Mouse (Mus musculus) spleen, postnatal 36 days (tissue): ENCODE data around the gene Dhx57.
A peak's percentile ranks its signal among the peaks of the same experiment; 100 is the strongest.
"Not testable (repeated sequence)": the region's sequence is repeated elsewhere in the genome, so short reads cannot be mapped to it uniquely, and the experiment has no call there.

Source experiments
- DNase-seq, 2 experiments: peaks; one replicate each; pipeline ENCODE4 v3.0.0; 2022; ENCODE audit warnings: low spot score in 2 of 2, mixed read lengths in 1 of 2

Gene Dhx57

DNA sequence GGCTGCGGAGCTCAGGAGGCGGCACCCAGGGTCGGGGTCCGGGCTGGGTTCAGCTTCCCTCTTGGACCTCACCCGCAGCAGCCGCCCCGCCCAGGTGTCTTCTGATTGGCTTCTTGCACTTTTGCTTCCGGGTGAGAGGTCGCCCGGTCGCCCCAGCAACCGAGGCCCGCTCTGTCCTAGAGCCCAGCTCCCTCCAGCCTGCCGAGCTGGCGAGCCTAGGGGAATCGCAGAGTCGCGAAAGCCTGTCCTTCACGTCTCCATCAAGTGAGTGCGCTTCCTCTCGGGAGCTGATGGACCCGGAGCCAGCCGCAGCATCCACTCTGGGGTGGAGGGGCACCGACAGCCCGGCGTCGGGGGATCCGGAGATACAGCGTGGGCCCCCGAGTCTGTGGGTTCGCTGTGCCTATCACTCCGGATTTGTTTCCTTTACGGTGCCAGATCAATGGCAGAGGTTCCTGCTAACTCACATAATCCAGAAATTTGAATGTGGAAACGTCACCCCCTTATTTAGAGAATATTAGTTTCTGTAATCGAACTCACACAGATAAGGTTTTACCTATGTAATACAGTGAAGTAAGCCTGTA, at the start of gene Dhx57, which contains the start of gene Morn2:
Dhx57 (minus strand) TSS at position 403 of the 584 bp plus-strand sequence.
Morn2 (plus strand) TSS at position 130 of the 584 bp plus-strand sequence.
- peak; percentile 95 for DNase-seq

DNA sequence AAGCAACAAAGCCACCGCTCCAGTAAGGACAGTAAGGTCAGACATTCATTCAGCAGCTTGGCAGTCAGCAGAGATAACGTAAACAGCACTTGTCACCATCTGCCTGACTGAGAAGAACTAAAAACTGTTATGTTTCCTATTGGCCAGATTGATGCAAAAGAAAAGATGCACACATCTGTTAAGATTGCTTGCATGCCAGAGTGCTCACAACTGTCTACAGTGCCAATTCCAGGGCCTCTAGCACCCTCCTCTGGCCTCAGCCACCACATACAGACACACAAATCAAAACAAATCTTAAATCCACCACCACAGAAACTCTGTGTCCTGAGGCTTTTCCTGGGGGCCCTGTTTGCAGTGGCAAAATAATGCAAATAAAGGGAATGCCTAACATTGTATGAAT, 42.1 kb upstream of the Dhx57 start:
- no peak for DNase-seq

DNA sequence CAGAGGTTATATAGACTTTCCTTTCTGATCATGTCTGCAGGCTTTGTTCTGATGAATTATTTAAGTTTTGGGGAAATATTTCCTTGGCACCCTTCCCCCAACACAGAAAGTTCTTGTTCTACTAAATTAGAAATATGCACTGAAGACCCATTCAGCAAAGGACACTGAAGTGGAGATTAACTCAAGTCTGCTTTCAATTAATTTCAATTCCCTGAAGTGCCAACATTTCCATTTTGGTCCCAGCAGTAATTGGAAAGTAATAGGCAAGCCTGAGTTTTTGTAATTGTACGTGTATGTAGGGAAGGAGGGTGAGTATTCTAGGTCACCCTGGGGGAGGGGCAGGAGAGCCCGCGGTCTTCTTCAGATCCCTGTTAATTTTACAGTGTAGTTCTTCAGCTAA, 36.2 kb upstream of the Dhx57 start:
- no peak for DNase-seq

DNA sequence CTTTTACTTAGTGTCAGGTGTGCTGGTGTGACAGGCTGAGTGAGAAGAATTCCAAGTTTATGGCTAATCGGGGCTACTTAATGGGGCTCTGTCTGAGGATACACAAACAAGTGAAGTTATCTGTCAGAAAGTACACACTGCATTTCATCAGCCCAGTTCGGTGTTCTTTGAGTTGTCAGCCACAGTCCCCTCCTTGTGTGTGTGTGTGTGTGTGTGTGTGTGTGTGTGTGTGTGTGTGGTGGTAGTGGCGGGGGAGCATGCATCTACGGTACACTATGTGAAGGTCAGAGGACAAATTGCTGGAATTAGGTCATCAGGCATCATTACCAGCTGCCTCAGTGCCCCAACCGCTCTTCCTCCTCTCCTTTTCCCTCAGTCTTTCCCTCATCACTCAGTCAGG, 35.2 kb upstream of the Dhx57 start:
- no peak for DNase-seq

DNA sequence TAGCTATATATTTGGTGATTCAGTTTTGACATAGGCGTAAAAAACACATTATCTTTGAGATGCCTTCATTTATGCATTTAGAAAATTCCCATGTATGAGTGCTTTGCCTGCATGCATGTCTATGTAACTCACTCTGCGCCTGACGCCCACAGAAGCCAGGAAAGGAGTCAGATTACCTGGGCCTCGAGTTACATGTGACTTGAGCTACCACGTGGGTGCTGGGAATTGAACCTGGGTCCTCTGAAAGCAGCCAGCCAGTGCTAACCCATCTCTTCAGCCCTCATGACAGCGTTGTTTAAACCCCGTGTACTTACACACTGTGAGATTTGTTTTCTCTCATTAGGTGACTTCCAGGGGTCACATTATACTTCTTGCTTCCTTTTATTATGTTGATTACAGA, 34.2 kb upstream of the Dhx57 start:
- no peak for DNase-seq

DNA sequence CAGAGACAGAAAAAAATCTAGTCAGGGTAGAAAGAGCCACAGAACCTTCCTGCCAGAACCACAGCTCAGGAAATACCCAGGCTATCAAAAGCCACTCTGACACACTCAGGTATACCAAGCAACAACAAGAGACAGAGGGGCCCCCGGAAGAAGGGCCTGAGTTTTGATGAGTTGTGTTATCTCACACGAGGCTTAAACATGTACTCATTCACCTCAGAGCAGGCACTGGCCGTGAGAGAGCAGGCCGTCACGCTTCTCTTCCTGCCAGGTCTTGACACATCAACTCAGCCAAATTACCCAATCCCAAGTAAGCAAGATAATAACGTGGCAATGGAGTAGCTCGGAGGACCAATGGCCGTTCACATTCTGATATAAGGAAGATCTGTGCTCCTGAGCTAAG, 33.4 kb upstream of the Dhx57 start:
- DNase-seq, result peak; percentile 2 to 15

DNA sequence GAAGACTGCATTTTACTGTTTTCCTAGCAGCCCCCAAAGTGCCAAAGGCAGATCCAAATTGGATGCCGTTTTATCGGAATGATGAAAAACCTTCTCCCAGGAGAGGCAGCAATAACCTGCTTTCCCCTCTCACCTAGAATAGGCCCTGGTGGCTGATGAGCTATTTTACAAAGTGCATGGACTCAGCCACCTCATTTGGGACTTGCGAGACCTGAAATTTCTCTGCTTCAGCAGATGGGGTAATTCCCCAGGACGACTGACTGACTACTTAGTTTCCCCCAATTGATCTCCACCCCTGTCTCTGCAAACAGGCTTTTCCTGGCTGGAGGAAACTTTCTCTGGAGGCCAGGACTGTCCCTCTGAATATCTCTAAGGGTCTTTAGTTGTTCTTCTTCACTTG, 32.7 kb upstream of the Dhx57 start:
- DNase-seq, result no peak

DNA sequence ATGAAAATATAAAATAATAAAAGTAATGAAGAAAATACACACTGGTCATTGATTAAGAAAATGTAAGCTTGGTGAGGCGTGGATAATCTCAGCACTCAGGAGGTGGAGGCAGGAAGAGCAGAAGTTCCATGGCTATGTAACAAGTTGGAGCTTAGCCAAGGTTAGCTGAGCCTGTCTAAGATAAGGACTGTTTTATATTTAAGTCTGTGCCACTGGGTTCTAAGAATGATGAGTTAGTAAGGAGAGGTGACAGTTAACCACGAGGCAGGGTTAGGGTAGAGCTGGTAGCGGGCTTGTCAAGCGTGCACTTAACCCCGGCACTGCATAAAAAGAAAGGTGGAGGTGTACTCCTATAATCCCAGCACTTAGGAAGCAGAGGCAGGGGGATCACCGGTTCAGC, 32.0 kb upstream of the Dhx57 start:
- no peak for DNase-seq

DNA sequence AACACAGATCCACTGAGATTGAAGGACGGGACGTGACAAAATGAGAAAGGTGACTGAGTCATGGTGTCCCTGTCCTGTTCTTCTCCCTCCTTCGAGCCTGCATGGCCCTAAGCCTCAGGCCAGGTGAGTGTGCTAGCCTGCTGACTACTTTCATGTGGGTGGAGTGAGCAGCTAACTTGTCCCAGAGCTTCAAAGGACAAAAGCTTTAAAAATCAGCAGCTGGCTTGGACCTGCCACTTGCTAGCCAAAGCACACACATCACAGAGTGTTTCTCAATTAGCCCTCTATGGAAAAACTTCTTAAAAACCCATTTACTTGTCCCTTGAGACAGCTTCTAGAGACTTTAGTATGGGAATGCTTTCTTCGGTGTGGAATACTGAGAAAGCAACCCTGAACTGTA, 22.1 kb upstream of the Dhx57 start:
- DNase-seq, result no peak

DNA sequence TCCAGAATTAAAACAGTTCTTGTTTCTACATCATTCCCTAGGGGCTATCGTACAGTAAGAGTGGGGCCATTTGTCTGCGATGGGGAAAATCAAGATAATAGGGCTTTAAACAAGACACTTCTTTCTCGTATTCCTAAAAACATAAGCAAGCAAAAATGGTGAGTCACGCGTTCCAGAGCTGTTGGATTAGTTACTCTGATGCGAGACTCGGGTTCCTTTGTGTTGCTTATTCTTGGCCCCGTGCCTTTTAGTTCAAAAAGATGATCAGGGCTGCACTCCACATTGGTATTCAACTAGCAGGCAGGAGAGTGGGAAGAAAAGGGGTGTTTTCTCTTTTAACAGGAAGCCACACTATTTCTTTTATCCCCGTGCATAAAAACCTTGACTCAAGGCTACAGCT, 21.5 kb upstream of the Dhx57 start:
- DNase-seq, result no peak

DNA sequence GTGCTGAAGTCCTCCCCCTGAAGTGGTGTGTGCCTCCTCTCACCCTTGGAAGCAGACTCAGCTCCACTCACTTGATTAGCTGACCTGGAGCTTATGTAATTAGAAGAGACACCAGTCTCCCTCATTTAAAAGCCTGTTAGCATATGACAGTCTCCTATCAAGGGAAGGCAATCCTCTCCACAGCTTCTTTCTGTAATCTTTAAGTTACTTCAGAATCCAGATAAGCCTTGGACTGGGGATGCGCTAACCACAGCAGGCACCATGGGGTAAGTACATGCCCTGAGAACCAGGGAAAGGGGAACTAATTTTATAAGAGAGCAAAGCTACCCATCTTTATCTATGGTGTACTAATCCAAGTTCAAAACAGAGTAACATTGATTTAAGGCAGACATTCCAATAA, 17.0 kb upstream of the Dhx57 start, which contains the start of gene Arhgef33:
Arhgef33 (plus strand) TSS at position 157 of the 400 bp plus-strand sequence.
- DNase-seq, result no peak

DNA sequence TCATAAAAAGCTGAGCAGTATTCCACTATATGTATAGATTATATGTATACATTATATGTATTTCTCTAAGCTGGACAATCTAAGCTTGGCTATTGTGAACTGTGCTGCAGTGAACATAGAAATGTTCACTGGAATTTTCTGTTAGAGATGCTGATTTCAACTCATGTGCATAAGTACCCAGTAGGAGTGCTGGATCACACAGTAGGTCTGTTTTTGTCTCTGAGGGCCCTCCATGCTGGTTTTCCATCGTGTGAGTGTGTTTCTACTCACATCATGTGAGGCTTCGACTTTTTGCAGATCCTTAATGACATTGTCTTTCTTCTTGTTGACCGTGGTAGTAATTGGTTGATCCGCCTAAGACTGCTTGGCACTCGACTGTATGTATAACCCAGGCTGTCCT, 8.6 kb upstream of the Dhx57 start:
- no peak for DNase-seq

DNA sequence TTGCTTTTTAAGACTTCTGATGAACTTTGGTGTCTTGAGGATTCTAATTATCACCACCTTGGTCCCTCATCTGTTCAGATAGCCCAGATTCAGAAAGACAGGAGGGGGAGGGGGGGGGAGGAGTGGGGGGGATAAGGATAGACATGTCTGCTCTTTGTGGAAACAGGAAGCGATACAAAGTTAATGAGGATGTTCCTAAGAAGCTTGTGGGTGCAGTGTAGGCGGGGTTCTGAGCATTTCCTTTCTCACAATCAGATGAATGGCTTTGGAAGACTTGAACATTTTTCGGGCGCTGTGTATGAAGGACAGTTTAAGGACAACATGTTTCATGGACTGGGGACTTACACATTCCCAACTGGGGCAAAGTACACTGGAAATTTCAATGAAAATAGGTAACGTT, 5.0 kb upstream of the Dhx57 start:
- DNase-seq, result no peak

DNA sequence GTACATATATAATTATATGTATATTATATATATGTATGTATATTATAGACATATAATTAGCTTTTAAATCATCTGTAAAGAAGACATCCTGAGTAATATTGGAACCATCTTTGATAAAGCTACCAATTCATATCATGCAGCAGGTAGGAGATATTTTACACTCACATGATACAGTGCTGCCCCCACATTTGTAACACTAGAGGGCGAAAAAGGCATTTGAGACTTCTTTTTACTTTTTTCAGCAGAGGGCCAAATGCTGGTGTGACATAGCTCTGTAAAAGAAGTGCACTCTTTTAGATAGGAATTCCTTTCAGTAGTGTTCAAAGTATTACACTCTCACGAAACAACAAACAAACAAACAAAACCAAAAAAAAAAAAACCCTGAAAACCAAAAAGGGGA, 872 bp upstream of the Dhx57 start:
- DNase-seq, result peak; percentile 27 to 45

DNA sequence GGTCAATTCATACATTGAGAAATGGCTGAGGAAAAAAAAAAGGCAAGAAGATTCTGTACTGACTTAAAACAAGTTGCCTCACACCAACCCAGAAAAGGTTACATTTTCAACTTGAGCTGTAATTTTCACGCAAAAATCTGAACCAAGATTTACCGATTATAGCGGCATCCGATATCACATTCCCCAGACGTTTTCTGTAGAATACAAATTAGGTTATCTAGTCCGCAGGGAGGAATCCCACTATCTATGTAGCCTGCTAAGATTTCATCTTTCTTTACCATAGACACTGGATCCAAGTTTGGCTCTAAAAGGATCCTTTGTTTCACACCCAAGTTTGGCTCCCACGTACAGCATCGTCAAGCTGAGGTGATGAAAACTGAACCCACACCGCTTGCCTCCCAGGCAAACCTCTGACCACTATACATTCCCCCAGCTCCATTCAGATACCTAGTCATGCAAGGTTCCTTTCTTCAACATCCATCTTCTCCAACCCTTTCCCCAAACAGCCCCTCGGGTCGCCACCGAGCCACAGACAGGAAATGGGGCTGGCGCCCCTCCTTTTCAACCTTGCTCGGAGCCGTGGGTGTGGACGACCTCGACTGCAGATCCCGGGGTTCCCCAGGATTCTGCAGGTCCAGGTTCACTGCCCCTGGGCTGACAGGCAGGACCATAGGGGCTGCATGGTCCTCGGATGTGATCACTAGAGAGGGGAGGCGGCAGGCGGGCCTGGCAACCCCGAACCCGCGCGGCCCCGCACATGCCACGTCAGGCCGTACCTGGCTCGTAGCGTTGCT, 799 bp downstream of the Dhx57 start:
- DNase-seq, result no peak

DNA sequence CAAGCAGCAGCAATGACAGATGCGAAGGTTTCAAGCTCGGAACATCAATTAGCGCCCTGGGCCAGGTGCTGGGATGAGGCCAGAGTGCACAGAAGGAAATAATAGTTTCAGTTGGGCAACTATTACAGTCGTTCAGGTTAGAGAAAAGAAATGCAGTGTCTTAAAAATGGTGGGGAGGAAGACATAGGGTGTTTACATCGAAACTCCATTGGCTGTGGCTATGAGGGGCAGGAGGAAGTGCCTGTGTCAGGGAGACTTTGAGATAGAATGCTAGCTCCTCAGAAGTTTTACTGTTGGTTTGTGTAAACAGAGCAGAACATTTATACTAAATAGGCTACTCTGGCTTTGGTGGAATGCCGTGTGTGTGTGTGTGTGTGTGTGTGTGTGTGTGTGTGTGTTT, 2.3 kb downstream of the Dhx57 start:
- peak in 1 of 2 experiments; percentile 14 for DNase-seq

DNA sequence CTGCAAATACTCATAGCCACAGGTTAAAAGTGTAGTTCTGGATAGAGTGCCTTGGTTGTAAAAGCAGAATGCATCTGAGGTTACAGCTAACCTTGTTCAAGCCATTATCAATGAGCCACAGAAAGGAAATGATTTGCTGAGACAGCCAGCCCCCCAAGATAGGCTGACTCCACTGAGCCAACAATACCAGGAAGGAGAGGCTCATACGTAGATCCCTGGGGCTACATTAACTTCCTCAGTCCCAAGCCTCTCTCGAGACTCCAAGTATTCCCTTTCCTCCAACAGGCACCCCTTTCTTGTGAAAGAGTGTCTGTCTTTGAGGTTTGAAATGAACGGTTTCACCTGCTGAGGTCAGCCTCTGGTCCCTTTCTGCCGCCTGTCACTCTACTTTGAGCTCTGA, 5.8 kb downstream of the Dhx57 start:
- no peak for DNase-seq

DNA sequence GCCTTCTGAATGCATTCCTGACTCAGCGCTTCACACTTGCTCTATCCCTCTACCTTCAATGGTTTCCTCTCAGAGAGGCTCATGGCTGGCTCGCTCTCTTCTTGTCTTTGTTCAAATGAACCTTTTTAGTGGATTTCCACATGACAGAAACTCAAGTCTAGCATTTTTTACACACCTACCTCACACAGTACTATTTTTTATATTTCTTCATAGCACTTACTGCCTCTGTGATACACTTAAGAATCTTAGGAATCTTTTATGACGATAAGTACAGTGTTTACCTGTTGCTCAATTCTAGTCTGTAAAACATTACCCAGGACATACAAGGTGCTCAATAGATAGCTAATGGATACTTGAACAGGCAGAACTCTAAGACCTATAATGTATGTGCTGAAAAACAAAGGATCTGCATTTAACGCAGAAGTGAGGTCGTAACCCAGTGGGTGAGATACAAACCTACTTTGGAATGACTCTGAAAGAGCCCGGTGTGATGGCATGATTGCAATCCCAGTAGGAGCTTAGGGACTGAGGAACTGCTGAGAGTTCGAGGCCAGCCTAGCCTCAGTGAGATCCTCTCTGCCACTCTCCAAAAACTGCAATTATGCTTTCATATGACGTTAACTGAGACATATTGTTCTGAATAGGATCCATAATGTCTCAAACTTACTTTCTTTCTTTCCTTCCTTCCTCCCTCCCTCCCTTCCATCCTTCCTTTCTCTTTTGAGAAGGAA, 10.8 kb downstream of the Dhx57 start:
- no peak for DNase-seq

DNA sequence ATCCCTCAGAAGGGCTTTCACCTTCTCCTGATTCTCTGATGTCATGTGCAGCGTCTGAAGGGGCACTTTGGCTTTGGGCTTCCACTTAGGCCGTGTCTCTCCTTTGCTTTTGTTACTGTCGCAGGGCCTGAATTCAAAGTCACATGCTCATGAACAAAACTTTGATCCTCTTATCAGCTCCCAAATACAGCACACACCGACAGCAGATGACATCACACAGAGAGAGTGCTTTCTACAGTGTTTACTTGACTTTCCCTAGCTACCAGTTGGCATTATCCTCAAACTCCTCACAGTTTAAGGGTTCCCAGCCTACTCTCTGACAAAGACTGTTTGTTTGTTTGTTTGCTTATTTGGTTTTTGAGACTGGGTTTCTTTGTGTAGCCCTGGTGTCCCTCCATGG, 12.0 kb downstream of the Dhx57 start:
- DNase-seq, result no peak

DNA sequence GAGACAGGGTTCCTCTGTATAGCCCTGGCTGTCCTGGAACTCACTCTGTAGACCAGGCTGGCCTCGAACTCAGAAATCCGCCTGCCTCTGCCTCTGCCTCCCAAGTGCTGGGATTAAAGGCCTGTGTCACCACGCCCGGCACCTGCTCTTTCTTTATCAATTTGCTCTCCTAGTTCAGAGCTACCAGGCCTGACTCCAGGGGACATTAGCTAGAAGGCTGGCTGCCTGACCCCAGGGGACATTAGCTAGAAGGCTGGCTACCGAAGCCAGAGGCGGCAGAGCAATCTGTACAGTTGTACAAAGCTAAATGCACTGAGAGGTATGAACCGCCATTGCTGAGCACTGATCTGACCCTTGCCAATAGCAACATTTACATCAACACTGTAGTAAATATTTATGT, 19.7 kb downstream of the Dhx57 start:
- DNase-seq, result not testable (repeated sequence)

DNA sequence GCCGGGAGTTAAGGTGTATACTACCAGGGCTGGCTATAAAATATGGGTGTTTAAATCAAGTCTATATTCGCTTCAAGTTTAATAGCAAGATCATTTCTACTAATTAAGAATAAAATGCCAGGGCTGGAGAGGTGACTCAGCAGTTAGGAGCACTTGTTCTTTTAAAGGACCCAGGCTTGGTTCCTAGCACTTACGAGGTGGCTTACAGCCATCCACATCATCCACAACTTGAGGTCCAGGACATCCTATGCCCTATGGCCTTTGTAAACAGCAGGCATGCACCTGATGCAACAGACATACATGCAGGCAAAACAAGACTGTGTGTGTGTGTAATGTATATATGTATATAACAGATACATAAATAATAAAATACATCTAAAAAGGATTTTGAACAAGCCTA, 22.1 kb downstream of the Dhx57 start:
- DNase-seq, result no peak

DNA sequence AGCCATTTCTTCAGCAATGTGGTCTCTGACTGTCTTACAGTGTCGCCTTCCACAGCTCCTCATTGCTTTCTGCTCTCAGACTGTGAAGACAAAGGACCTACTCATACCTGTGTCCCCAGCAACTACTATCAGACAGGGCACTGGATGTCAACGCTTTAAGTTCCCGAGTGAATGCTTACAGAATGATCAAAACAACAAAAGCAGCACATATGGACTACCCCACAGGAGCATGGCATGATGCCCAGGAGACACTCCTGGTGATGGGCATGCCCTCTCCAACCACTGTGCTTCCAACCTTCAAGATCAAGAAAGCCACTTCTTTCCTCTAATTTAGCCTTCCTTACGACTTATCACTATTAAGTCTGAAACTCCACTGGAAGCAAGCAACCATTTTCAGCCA, 23.2 kb downstream of the Dhx57 start:
- no peak for DNase-seq

DNA sequence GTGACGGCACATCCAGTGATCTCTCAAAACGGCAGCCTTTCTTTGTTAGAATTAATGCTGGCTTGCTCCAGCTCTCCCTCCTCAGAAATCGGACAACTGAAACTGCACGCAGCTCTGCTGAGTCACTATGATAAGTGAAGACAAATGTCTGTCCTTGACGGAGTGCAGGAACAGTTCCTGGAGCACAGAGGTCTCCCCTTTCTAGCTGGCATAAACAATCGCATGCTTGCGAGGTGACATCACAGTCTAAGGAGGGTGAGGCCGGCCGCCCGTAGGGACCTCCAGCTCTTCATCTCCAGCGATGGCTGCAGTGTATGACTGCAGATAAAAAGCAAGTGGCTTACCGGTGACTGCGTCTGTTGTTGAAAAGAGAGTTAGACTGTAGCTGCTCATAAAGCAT, 35.1 kb downstream of the Dhx57 start:
- DNase-seq, result no peak
